Mouse (Mus musculus) embryo, embryonic 11.5 days (tissue): Measurements from ENCODE around the gene Rsrc1.

ENCODE experiments used
- DNase-seq: peaks from one replicate; pipeline ENCODE4 v3.0.0-alpha.2; 2012; ENCODE audit warnings: low read depth, low spot score

Rsrc1 gene

GRCm38 (mm10) chr3:67369407-67370079 is 388.4 kb downstream of the Rsrc1 start:
- no peak for DNase-seq

- no peak for DNase-seq
Observed at GRCm38 (mm10) chr3:67372194-67372593, 391.0 kb downstream of the Rsrc1 start.

- DNase-seq = no peak
Observed at GRCm38 (mm10) chr3:67372781-67373180, 391.6 kb downstream of the Rsrc1 start.

- peak; percentile 89 for DNase-seq
Observed at GRCm38 (mm10) chr3:67373872-67374271, 392.7 kb downstream of the Rsrc1 start, which contains the start of gene Mlf1. TSS of gene Mlf1 (plus strand) at chr3:67374097.

- DNase-seq = no peak
Observed at GRCm38 (mm10) chr3:67374360-67374778, 393.2 kb downstream of the Rsrc1 start.

- DNase-seq = no peak
Observed at GRCm38 (mm10) chr3:67375063-67375462, 393.9 kb downstream of the Rsrc1 start, which contains the start of gene Gm17402. TSS of gene Gm17402 (minus strand) at chr3:67375163.

GRCm38 (mm10) chr3:67378215-67378614 is 397.0 kb downstream of the Rsrc1 start:
- DNase-seq = no peak
